Mouse (Mus musculus): ENCODE results near the gene Ccnl2.

- TF ChIP-seq CEBPB (IDR thresholded peaks at IDR 0.05; ENCODE audit: low read depth) = no peak
- TF ChIP-seq MAX (IDR thresholded peaks at IDR 0.05) = peak; percentile 52
- no peak for TF ChIP-seq MYOG (IDR thresholded peaks at IDR 0.05; ENCODE audit: control insufficient read depth, extremely low read depth, insufficient read length)
- TF ChIP-seq CTCF (IDR thresholded peaks at IDR 0.05; ENCODE audit: control insufficient read depth, insufficient read depth, insufficient read length) = no peak
- no peak for TF ChIP-seq MYOD1 (IDR thresholded peaks at IDR 0.05; ENCODE audit: control insufficient read depth, insufficient read length, low read depth)
These were observed 47.0 kb downstream of the Ccnl2 start for GRCm38 (mm10) chr4:155859318-155859717.

Data from C2C12 (cell line).